Mouse (Mus musculus) retina, embryonic 14.5 days (tissue): ENCODE data around the gene Capza1.
"Not testable (repeated sequence)": the region's sequence is repeated elsewhere in the genome, so short reads cannot be mapped to it uniquely, and the experiment has no call there.

Source experiments
- DNase-seq: peaks from one replicate; pipeline ENCODE4 v3.0.0-alpha.2; 2015; ENCODE audit warnings: low spot score

The Capza1 gene

GRCm38 (mm10) chr3:104863786-104864650 is at the start of gene Capza1, which contains the start of gene St7l:
TSS of gene Capza1 (minus strand) at chr3:104864505.
TSS of gene St7l (plus strand) at chr3:104864005.
- DNase-seq = peak; percentile 93

GRCm38 (mm10) chr3:104909195-104909594 is 44.9 kb upstream of the Capza1 start:
- no peak for DNase-seq

DNA sequence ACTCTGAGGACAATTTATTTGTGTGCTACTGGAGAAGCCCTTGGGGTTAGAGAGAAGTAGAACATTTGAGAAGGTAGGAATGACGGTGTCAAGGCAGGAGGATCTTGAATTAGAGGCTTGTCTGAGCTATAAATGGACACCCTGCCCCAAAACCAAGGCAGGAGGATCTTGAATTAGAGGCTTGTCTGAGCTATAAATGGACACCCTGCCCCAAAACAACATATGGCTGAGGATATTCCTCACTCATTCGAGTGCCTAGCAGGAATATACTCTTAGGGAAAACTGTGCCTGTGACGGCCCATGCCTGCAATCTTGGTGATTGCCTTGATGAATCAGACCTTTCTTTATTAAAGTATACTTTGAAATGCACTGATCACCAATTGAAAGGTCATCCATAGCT is 41.7 kb upstream of the Capza1 start:
- no peak for DNase-seq

DNA sequence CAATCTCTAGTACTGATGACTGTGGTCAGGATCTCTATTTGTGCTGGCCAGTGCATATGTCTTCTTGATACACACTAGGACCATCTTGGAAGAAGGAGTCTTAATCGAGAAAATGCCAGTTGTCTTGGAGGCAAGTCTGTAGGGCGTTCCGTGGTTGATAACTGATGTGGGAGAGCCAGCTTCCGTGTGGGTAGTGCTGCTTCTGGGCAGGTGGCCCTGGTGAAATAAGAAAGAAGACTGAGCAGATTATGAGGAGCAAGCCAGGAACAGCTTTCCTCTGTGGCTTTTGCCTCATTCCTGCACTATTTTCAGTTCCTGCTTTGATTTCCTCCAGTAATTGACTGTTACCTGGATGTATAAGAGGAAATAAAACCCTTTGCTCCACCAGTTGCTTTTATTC is 41.1 kb upstream of the Capza1 start:
- DNase-seq = no peak

GRCm38 (mm10) chr3:104901154-104901553 is 36.8 kb upstream of the Capza1 start:
- no peak for DNase-seq

DNA sequence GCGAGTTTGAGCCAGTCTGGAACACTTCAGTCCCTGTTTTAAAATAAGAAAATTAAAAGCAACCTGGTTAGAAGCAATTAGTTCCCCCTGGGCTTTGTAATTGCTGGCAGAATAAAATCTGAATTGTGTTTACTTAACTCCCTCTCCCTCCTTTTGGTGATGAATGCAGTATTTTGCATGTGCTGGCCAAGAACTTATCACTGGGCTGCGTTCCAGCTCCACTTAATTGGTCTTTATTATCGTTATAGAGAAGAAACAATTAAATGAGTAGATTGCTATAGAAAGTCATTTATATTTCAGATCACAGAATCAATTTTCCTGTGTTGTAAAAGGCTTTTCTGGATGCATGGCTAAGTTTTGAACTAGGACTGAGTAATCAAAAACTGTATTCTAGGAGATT is 31.8 kb upstream of the Capza1 start:
- no peak for DNase-seq

GRCm38 (mm10) chr3:104888585-104888984 is 24.3 kb upstream of the Capza1 start:
- no peak for DNase-seq

GRCm38 (mm10) chr3:104869611-104870010 is 5.3 kb upstream of the Capza1 start:
- no peak for DNase-seq

DNA sequence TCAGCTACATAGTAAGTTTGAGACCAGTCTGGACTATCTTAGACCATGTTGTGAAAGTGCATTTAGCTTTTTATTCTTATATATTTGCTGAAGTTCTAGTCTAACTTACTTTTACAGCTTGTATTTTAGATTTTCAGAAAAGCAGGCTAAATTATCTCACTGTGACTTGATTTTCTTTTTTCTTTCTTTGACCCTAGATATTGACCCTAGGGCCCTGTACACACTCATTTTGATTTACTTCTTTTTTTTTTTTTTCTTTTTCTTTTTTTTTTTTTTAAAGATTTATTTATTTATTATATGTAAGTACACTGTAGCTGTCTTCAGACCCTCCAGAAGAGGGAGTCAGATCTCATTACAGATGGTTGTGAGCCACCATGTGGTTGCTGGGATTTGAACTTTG is 2.4 kb upstream of the Capza1 start:
- DNase-seq = not testable (repeated sequence)

- no peak for DNase-seq
Measured at GRCm38 (mm10) chr3:104865341-104865788, 1.1 kb upstream of the Capza1 start.

- DNase-seq = peak; percentile 87
Measured at GRCm38 (mm10) chr3:104864651-104865340, 491 bp upstream of the Capza1 start.

- DNase-seq = no peak
Measured at GRCm38 (mm10) chr3:104858560-104858959, 5.7 kb downstream of the Capza1 start.

DNA sequence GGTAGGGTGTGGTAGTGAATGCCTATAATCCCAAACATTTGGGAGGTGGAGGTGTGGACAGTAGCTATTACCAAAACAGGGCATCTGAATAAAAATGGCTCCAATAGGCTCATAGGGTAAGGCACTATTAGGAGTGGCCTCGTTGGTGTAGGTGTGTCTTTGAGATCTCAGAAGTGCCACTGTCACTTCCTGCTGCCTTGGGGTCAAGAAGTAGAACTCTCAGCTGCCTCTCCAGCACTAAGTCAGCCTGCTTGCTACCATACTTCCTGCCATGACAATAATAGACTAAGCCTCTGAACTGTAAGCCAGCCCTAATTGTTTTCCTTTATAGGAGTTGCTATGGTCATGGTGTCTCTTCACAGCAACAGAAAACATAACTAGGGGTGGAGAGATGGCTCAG is 8.2 kb downstream of the Capza1 start:
- DNase-seq = no peak

GRCm38 (mm10) chr3:104854866-104855265 is 9.4 kb downstream of the Capza1 start:
- DNase-seq = no peak

DNA sequence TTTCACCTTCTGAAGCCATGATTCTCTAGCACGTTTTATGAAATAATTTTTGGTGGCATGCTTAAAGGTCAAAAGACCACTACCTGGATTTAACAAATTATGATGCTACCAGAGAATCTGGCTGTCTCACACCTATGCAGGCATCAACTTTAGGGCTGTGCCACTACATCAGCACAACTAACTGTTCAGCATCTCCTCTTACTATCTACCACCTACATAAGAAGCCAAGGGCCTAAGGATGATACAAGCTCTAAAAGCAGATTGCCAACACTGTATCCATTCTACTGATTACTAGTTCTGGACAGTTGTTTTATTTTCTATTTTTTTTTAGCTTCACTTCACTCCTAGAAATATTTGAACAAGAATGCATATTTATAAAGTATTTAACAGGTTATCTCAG is 9.8 kb downstream of the Capza1 start:
- no peak for DNase-seq

DNA sequence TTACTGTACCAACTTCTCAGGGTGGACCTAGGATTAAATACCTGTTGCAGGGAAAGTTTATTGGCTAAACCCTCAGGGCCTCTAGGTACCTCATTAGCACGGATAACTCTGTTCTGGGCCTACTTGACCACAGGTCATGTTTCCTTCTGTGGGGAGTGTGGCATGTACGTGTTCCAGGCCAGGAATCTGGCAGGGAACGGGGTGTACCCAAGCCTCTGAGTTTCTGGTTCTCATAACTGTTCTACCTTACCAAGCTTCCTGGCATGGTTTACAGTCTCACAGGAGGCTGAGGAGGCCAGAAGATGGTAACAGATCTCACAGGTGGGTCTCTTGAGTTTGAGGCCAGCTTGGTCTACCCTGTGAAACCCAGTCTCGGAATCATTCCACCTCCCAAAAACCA is 17.7 kb downstream of the Capza1 start:
- DNase-seq = no peak

GRCm38 (mm10) chr3:104841049-104841448 is 23.3 kb downstream of the Capza1 start:
- no peak for DNase-seq

DNA sequence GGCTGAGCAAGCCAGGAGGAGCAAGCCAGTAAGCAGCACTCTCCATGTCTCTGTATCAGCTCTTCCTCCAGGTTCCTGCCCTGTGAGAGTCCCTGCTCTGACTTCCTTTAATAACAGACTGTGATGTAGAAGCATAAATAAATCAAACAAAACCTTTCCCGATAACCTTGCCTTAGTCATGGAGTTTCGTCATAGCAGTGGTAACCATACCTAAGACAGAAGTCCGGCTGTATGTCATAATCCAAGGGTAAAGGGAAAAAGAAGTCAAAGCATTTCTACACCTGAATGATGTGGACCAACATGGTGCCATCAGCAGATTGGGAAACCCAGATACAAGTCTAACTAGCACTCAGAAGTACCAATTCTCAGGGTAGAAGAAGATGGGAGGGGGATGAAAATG is 28.5 kb downstream of the Capza1 start:
- no peak for DNase-seq

GRCm38 (mm10) chr3:104822413-104822812 is 41.9 kb downstream of the Capza1 start:
- no peak for DNase-seq

GRCm38 (mm10) chr3:104820426-104820825 is 43.9 kb downstream of the Capza1 start:
- DNase-seq = no peak

DNA sequence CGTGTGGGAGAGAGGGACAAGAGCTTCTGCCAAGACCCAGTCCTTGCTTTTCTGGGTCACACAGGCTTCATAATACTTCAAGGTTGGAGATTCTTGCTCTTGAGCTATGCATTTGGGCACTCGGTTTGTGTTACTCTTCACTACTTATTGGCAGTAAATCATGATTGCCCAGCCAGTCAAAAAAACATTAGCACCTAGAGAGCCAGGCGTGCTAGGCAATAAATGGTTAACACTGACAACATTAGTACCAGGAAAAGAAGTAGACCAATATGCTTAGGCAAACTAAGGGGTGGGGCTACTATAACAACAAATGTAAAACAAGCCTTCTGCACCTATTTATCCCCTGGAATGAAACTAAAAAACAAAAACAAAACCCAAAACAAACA is 45.6 kb downstream of the Capza1 start:
- no peak for DNase-seq

DNA sequence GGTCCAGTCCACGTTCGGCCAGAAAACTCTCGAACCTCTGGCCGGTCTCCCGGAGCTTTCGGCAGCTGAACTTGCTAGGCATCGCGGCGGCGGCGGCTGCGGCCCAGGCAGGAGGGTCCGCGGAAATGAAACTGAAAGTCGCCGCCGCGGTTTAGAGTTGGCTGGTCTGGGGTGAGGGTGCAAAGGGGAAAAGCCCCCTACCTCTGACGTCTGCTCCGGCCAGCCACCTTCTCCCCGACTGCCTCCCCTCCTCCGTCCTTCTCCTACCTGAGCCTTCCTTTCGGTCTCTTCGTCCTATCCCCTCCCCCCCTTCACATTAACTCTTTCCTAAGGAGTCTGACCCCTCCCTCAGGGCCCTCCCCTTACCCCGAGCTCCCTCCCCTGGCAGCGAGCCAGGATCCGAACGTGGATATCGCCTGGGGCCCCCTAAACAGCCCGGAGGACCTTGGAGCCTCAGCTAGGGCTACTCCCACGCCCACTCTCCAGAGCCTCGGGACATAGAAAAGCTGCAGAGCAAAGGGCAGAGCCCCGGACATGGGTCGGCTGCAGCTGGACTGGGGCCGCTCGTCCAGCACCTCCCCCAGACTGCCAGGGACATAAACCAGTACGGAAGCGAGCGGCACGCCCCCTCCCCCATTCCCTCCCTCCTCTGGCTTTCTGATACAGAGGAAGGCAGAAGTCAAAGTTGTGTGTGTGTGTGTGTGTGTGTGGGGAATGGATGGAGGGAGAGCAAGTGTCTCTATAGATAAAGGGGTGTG is 46.1 kb downstream of the Capza1 start, which contains the start of gene Mov10:
TSS of gene Mov10 (minus strand) at position 573 of the 758 bp plus-strand sequence.
- peak; percentile 72 for DNase-seq
